Mouse (Mus musculus) mouse trophoblast stem cell (cell line): ENCODE results near the gene Mgat2.
"Not testable (repeated sequence)": the region's sequence is repeated elsewhere in the genome, so short reads cannot be mapped to it uniquely, and the experiment has no call there.

ENCODE experiments used
- in situ Hi-C, 2 experiments: fragments of 300-500 bp; cut with MseI, MboI; formaldehyde crosslinking; loops; 2 replicates in 1 of 2; 3 replicates in 1 of 2; pipeline ENCODE4 v1.15.1; 2025

Mgat2 gene

DNA sequence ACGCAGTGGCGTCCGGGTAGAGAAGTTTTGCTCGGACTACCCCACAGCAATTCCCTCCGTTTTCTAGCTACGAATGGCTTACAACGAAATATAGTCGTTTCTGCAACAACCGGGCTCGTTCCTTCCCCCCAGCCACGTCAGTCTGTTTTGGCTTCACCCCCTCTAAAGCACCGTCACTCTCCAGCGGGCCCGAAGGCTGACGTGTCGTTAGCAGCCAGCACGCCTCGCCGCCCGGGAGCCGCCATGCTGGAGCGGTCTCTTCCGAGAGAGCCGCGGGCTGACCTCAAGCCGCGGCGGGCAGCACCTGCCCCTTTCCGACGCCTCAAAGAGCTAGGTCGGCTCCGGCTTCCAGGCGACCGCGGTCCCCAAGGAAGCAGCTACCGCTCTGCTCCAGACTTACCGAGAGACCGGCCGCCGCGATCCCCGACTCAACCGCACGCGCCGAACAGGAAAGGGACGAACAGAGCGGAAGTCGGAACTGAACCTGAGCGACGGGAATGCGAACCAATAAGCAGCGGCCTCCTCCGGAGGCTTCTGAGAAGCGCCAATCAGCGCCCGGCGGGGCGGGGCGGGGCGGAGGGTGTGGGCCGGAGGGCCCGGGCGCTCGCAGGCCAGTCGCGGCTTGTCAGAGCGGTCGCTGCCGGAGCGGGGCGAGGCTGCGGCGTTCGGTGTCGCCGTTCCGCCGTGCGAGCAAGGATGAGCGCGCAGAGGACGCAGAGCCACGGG, at the start of gene Mgat2, which contains the start of gene Rpl36al:
Gene Mgat2, plus strand, starts transcription at position 575 of the 726 bp plus-strand sequence.
Gene Rpl36al, minus strand, starts transcription at position 501 of the 726 bp plus-strand sequence.
- in situ Hi-C loops = no loop called here

DNA sequence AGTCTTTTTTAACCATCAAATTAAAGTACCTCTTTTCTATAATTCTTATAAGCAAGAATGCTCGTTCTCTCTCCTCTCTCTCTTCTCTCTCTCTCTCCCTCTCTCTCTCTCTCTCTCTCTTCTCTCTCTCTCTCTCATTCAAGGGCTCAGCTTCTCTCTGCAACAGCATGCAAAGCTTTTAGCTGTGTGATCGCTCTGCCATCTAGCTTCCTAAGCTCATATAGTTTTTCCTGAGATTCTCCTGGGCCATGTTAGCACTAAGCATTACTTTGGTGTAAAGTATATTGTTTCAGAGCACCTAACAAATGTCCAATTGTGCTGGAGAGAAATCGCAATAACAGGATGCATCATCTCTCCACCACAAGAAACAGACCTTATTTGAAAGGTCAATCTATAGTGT, 44.8 kb upstream of the Mgat2 start:
- in situ Hi-C loops = no loop called here

DNA sequence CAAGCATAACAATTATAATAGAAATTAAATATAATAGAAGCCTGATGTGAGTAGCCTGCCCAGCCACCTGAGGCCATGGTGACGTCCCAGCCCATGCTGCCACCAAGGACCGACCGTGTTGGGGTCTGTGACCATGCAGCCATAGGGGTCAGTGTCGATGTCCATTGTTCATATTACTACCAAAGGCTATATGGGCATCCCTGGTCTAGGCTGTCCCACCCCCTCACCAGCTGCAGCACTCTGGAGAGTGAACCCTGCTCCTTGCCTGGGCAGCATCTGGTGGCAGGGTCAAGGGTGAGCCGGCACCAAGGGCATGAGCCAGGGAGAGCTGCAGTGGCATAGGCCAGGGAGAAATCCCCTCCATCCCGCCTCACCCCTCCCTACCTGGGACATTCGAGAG, 44.1 kb upstream of the Mgat2 start:
- in situ Hi-C loops = no loop called here

DNA sequence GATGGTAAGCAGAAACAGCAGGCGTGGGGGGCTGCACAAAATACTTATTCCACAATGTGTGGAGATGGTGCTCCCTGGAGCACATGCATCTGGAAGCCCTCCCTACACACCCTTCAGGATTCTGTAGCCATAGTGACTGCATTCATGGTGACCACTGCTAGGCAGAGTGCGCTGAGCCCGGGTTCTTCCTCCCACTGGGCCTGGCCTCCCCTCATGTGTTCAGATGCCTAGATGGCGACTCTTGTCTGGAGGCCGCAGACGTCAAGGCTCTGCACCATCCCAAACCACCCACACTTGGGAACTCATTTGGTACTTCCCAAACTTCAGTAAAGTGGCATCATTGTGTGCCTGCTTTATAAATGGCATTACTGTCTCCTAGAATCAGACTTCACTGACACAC, 40.5 kb upstream of the Mgat2 start:
- in situ Hi-C loops = no loop called here

DNA sequence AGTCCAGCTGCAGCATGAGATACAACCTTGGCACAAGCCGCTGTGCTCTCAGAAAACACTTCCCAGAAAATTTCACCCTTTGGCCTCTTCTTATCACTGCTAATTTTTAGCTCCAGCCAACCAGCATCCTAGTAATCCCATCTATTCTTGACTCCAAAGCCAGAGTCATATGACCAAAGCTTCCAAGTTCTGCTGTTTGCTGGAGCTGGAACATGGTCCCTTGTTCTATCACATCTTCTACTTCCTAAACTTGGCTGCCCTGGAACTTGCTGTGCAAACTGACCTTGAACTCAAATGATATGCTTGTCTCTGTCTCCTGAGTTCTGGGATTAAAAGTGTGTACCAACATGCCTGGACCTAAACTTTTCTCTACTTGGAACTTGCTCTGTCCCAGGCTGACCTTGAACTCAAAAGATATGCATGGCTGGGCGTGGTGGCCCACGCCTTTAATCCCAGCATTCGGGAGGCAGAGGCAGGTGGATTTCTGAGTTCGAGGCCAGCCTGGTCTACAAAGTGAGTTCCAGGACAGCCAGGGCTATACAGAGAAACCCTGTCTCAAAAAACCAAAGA, 36.7 kb upstream of the Mgat2 start:
- in situ Hi-C loops = no loop called here

DNA sequence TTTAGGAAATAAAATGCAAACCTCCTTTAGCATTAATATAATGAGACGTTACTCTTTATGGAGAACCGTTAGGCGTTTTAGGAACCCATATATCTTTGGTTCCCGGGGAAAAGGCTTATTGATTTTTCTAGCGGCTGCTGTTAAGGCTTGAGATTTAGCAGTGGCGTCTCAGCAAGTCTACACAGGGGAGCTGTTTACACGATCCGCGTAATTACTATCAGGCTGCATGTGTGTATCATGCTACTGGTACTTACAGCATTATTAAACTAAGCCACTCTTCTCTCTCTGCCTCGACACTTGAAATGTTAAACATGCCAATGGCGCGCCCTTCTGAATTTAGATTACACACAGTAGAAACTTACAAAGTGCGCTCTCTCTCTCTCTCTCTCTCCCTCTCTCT, 33.9 kb upstream of the Mgat2 start:
- in situ Hi-C loops = no loop called here

DNA sequence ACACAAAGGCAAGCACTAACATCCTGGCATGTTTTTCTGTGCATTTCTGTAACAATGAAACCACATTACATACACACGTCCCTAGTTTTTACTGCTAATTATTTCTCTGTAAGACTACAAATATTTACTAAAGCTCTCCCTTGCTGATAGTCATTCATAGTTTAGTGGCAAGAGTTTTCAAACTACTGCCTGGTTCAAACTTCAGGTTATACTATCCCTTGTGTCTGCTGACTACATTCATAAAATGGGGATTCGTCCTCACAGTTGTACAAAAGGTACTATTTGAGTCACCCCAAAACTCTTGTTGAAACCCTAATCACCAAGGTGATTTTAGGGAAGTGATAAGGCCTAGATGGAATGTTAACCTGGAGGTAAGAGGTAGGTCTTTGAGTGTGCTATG, 28.0 kb upstream of the Mgat2 start:
- in situ Hi-C loops = no loop called here

DNA sequence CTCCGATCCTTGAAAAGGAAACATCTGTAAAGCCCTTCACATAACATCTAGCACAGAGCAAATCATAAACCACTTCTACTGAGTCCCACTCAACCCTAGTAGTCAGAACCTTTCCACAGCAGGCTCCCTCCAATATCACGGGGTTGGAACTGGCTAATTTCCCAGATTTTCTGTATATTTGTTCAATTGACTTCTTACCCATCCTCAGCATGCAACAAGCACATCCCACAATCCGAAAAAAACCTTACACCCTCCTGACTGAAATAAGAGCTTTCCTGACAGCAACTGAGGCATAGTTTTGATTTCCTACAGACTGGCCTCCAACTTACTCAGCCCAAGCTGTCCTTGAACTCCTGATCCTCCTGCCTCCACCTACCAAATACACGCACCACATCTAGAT, 27.5 kb upstream of the Mgat2 start:
- in situ Hi-C loops = no loop called here

DNA sequence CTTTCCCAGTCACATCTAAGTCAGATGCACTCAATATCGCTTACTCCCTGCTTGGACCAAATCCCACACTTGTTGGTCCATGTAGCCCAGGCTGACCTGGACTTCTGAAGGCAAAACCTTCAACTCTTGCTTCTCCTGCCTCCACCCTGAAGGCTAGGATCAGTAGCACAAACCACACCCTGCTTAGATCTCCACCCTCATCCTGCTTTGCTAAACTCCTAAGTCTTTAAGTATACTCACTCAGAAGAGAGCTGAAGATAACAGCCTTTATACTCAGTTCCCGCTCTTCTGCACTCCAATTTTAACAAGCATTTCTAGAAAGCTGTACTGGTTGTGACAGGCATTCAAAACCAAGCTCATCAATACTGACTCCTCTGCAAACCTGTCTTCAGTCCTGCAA, 26.9 kb upstream of the Mgat2 start:
- in situ Hi-C loops = no loop called here

DNA sequence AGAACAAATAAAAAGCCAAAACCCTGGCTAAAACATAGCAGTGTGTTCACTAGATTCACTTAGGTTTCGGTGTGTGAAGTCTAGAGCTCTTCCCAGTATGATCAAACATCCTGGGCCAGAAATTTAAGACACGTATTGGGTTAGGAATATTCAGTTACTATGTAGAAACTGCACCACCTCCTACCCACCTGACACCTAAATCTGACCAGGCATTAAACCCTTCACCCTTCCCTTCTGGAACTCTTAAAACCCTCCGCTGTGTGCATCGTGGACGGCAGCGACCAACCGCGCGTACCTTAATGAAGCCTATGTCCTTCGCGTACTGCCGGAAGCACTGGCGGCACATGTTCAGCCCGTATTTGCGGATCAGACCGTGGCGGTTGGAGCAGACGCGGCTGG, 25.6 kb upstream of the Mgat2 start:
- in situ Hi-C loops = no loop called here

DNA sequence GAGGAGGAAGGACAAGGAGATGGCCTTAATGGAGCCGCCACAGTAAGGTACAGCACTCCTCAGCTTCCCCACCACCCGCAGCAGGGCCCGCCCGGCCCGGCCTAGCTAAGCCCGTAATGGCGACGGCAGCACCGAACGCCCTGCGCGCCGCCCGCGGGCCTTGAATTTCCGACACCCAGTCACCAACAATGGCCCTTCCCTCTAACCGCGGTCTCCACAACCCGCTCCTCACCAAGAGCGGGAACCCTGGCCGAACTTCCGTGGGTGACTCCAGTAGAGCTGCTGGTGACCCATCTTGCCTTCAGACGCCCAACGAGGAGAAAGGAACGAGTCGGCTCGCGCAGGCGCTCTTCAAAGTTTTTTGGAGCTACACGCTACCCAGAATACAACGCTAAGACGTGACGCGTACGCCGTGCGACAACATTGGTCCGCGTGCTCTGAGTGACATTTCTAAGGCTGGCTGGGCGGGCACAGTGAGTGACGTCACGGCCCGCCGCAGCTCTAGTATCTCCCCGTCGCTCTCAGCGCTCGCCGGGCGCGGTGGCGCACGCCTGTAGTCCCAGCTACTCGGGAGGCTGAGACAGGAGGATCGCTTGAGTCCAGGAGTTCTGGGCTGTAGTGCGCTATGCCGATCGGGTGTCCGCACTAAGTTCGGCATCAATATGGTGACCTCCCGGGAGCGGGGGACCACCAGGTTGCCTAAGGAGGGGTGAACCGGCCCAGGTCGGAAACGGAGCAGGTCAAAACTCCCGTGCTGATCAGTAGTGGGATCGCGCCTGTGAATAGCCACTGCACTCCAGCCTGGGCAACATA, 25.0 kb upstream of the Mgat2 start, which contains the start of gene Rps29:
Gene Rps29, minus strand, starts transcription at position 422 of the 813 bp plus-strand sequence.
- in situ Hi-C loops = not testable (repeated sequence)

DNA sequence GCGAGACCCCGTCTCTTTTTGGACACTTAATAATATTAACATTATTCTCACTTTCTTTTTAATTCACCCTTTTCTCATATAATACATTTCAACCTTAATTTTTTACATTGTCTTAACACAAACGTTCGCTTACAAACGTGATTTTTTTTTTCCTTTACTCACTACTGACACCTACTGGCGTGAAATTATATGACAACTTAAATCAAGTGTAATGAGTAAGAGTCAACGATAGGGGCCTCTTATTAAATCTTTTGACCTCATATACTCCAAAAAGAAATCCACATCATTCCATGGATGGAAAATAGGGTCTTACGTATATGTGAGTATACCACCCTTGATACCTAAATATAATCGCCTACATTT, 24.4 kb upstream of the Mgat2 start:
- in situ Hi-C loops = no loop called here

DNA sequence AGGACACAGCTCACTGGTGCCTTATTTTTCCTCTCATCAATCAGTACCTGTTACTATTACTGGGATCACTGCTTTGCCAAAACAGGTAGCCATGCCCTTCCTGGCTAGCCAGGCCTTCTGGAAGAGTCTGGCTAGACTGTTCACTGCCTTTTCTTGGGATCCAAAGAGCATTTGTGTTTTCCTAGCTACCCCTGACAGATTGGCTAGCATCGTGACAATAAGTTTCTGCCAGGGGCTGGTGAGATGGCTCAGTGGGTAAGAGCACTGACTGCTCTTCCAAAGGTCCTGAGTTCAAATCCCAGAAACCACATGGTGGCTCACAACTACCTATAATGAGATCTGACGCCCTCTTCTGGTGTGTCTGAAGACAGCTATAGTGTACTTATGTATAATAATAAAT, 23.3 kb upstream of the Mgat2 start:
- in situ Hi-C loops = not testable (repeated sequence)

DNA sequence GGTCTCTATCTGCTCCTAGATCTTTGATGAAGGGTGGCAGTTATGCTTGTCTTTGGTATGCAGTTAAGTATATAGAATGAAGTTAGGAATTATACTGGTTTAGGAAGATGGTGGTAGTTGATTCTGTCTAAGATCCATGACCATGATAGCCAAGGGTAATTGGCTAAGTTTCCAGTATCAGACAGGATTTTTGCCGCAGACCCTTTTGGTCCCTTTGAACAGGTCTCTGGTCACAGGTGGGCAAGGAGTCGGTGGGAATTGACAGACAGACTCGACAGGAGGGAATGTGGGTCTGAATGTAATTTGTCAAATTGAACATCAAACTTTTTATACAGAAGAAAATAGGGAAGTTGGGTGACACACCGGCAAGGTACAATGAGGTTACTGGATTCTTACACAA, 20.4 kb upstream of the Mgat2 start:
- in situ Hi-C loops = not testable (repeated sequence)

DNA sequence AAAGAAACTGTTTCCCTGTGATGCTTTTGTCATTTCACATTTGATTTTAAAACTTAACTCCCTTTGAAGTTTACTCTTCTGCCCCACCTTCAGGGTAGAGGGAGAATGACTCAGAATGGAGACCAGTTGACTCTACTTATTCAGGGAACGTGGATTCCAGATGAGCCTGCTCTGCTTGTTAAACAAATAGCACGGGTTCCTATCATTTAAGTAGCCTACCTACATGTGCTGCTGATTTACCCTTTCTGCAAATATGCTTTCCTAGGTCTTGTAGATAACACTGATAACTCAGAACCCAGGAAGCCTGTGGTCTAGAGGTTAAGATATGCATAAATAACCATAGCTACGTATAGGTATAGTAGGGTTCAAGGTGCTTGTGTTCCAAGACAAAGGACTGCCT, 19.1 kb upstream of the Mgat2 start:
- in situ Hi-C loops = no loop called here

DNA sequence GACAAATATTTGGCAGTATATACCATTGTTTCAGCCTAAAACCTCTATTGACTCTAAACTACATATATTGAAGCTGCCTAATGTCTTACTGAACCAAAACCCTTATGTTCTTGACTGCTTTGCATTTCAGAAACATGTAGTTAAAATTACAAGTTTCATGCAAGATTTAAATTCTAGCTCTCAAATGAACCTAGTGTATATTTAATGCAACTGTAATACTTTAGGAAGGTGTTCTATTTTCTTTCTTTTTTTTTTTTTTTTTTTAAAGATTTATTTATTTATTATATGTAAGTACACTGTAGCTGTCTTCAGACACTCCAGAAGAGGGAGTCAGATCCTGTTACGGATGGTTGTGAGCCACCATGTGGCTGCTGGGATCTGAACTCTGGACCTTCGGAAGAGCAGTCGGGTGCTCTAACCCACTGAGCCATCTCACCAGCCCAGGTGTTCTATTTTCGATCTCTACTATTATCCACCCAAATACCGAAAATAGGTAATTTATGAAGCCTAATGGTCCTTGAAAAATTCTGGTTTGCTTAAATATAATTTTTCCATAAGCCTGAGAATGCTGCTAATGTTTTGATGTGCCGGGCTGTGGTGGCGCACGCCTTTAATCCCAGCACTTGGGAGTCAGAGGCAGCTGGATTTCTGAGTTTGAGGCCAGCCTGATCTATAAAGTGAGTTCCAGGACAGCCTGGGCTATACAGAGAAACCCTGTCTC, 16.9 kb upstream of the Mgat2 start:
- in situ Hi-C loops = not testable (repeated sequence)

DNA sequence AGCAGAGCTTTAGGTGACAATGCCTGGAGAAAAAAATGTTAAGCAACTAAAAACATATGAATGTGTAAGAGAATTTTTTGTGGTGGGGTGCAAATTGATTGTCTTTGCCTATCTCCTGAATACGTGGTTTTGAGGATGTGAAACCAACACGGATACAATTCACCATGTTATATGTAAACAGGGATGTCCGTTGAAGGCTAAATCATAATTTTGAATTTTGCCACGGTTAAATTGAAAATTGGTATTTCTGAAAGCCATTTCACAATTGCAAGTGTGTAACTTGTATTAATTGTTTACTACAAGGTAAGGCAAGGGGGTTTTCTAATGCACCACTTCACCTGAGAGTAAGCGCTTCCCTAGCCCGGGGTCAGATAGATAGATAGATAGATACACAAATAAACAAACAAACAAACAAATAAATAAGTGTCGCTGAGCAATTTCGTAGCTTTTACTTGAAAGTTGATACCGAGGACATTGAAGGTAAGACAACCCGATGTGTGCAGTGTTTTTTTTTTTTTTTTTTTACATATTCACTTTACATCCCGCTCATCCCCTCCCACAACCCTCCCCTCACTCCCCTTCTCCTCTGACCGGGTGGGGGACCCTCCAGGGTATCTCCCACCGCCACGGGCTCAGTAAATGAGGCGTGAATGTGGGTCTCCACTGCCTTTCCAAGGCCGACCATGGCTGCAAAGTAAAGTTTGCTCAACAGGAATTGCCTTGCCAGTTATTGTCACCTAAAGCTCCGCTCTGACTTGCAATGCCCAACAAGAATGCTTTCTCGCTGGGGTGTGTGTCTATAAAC, 16.1 kb upstream of the Mgat2 start:
- in situ Hi-C loops = no loop called here

DNA sequence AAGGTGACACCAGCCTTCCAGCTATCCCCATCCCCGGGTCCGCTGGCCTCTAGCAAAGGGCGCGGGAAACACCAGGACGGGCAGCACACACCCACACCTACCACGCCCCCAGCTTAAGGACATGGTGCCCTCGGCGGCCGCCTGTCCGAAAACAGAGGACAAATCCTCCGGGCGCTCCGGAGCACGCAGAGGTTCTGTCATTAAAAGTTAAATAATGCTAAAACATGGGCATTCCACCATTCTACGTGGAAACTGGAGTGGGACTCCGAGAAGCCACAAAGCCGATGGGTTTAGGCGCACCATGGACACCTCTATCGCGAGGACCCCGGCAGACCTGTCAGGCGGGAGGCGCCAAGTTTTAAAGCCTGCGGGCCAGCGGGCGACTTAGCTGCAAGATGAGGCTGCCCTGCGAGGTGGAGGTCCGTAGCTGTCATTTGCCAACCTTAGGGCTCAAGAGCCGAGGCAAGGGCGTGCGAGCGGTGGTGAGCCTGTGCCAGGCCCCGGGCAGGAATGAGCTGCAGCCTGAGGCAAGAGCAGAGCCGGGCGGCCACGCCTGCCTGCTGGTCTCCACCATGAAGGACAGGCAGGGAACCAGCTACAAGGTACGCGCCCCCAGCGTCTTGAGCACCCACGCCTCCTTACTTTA, 15.4 kb upstream of the Mgat2 start, which contains the start of gene Lrr1:
Gene Lrr1, plus strand, starts transcription at position 354 of the 646 bp plus-strand sequence.
- in situ Hi-C loops = no loop called here

DNA sequence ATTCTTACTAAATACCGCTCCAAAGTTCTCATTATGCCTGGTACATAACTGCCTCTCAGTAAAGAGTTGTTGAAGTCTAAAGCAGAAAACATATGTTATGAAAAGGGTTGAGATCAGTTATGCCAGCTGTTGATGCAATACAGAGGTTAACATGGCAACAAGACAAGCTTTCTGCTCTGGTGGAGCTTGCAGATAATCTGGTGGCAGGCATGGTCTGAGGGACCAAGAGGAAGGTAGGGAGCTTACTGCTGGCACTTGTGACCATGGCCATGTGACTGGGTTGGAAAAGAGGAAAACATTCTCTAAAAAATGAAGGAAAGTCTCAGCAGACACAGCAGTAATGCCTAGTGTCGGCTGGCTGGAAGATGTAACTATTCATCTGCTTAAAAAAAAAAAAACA, 12.7 kb upstream of the Mgat2 start:
- in situ Hi-C loops = no loop called here

DNA sequence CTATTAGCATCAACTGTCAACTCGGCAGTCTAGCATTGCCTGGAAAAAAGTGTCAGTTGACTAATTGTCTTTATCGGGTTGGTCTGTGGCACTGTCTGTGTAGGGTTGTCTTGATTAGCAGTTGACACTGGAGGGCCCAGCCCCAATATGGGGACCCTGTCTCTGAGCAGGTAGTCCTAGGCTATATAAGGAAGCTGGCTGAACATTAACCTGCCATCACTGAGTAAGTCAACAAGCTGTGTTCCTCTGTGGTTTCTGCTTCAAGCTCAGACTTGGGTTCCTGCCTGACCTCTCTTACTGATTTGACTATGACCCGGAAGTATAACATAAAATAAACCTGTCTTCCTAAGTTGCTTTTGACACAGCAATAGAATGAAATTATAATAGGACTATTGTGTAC, 8.0 kb upstream of the Mgat2 start:
- in situ Hi-C loops = no loop called here

DNA sequence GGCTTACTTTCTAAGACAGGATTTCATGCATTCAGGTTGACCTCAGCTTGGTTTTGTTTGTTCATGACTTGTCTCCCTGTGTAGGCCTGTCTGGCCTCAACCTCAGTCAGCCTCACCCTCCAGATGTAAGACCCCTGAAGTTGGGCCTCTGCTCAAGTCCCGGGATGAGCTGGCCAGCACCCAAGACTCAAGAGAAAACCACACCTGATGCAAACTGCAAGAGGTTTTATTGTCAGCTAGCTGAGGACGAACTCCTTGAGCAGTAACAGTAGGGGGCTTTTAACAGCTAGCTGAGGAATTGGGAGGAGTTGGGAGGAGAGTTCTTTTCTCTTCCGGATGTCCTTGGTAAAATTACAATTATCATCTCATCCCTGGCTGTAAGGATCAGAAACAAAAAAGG, 6.4 kb upstream of the Mgat2 start:
- in situ Hi-C loops = no loop called here
